Mouse (Mus musculus) ES-Bruce4 (cell line): Measurements from ENCODE around the gene Prkn. TPM values are rescaled to one million over a fixed set of nuclear protein-coding genes. Genes with fewer than 3 reads are reported as not detected.

Experiments
- H3K27ac ChIP-seq: 2 replicates; pipeline ENCODE4 v1.5.1; 2012; ENCODE audit warnings: low read length, inconsistent platforms; ENCODE audit not compliant: insufficient read depth
- H3K27me3 ChIP-seq: 2 replicates; pipeline ENCODE4 v1.6.1; 2012; ENCODE audit warnings: mild to moderate bottlenecking, low read length, inconsistent platforms; ENCODE audit not compliant: control insufficient read depth, poor library complexity, insufficient read depth, severe bottlenecking
- H3K36me3 ChIP-seq: 2 replicates; pipeline ENCODE4 v1.6.1; 2012; ENCODE audit warnings: inconsistent platforms, mild to moderate bottlenecking, low read length, moderate library complexity; ENCODE audit not compliant: control insufficient read depth, poor library complexity, insufficient read depth, severe bottlenecking
- H3K4me1 ChIP-seq: one replicate; pipeline ENCODE4 v1.8.1; 2011; ENCODE audit warnings: low read length; ENCODE audit not compliant: control insufficient read depth, insufficient read depth
- H3K4me3 ChIP-seq: 2 replicates; pipeline ENCODE4 v1.5.1; 2011; ENCODE audit warnings: low read depth, mild to moderate bottlenecking, low read length
- H3K9ac ChIP-seq: 2 replicates; pipeline ENCODE4 v1.6.1; 2012; ENCODE audit warnings: low read depth, mild to moderate bottlenecking, inconsistent platforms; ENCODE audit not compliant: poor library complexity, severe bottlenecking
- H3K9me3 ChIP-seq: replicated peaks from 2 replicates; pipeline ENCODE4 v1.6.1; 2012; ENCODE audit warnings: mild to moderate bottlenecking, low read length, inconsistent platforms; ENCODE audit not compliant: control insufficient read depth, poor library complexity, insufficient read depth, severe bottlenecking
- CTCF ChIP-seq: IDR thresholded peaks from one replicate; pipeline ENCODE4 v1.8.1; 2011; ENCODE audit warnings: low read depth, low read length
- EP300 ChIP-seq: IDR thresholded peaks from 2 replicates; pipeline ENCODE4 v1.6.1; 2011; ENCODE audit warnings: low read depth, low read length; ENCODE audit not compliant: insufficient read depth
- POLR2A ChIP-seq: IDR thresholded peaks from one replicate; pipeline ENCODE4 v1.8.1; 2011; ENCODE audit warnings: low read length; ENCODE audit not compliant: insufficient read depth
- polyA plus RNA-seq: library from polyadenylated mRNA; stranded (reverse); fragments of >200 nt; gene quantifications from 2 replicates; pipeline ENCODE4 v1.2.4, GENCODE M21; 2011; ENCODE audit warnings: low read depth; ENCODE audit not compliant: missing spikeins, insufficient read depth, insufficient read length

Gene Prkn
- polyA plus RNA-seq, 1 experiment, result 1.5 TPM

- Histone ChIP-seq H3K27ac (no peak overlapping the region), H3K4me1 (no peaks in the 10 kb centered on the region), H3K36me3 (no peaks in the 10 kb centered on the region), H3K9me3 (peaks cover 22% of the 10 kb centered on the region), H3K4me3 (no peak overlapping the region), H3K9ac (no peak overlapping the region), H3K27me3 (no peaks in the 10 kb centered on the region)
- TF ChIP-seq EP300 (no peak), POLR2A (no peak), CTCF (no peak)
Measured at GRCm38 (mm10) chr17:12066054-12066453, 1225.9 kb downstream of the Prkn start.

GRCm38 (mm10) chr17:12076816-12077215 is 1236.6 kb downstream of the Prkn start:
- no peak for TF ChIP-seq EP300
- TF ChIP-seq CTCF, result no peak
- no peak for TF ChIP-seq POLR2A
- no peaks in the 10 kb centered on the region for H3K36me3 ChIP-seq
- peaks cover 12% of the 10 kb centered on the region for H3K9me3 ChIP-seq
- no peak overlapping the region for H3K4me3 ChIP-seq
- H3K27me3 ChIP-seq, result no peaks in the 10 kb centered on the region
- no peak overlapping the region for H3K27ac ChIP-seq
- no peaks in the 10 kb centered on the region for H3K4me1 ChIP-seq
- H3K9ac ChIP-seq, result no peak overlapping the region

- Histone ChIP-seq H3K36me3 (no peaks in the 10 kb centered on the region), H3K9me3 (peaks cover 4% of the 10 kb centered on the region), H3K4me3 (no peak overlapping the region), H3K4me1 (no peaks in the 10 kb centered on the region), H3K9ac (no peak overlapping the region), H3K27me3 (no peaks in the 10 kb centered on the region), H3K27ac (no peak overlapping the region)
- TF ChIP-seq POLR2A (no peak), EP300 (no peak), CTCF (no peak)
Measured at GRCm38 (mm10) chr17:12080656-12081495, 1240.7 kb downstream of the Prkn start.

GRCm38 (mm10) chr17:12082201-12082600 is 1242.0 kb downstream of the Prkn start:
- TF ChIP-seq EP300 (no peak), CTCF (no peak), POLR2A (no peak)

GRCm38 (mm10) chr17:12090261-12090927 is 1250.2 kb downstream of the Prkn start:
- no peak for TF ChIP-seq CTCF
- TF ChIP-seq EP300, result no peak
- TF ChIP-seq POLR2A, result no peak
- no peak overlapping the region for H3K9ac ChIP-seq
- no peaks in the 10 kb centered on the region for H3K9me3 ChIP-seq
- H3K4me1 ChIP-seq, result no peaks in the 10 kb centered on the region
- H3K4me3 ChIP-seq, result no peak overlapping the region
- H3K36me3 ChIP-seq, result no peaks in the 10 kb centered on the region
- H3K27me3 ChIP-seq, result no peaks in the 10 kb centered on the region
- H3K27ac ChIP-seq, result no peak overlapping the region

More at GRCm38 (mm10) chr17:12082201-12082600, 1242.0 kb downstream of the Prkn start:
- H3K9me3 ChIP-seq, result no peaks in the 10 kb centered on the region; the same call in 1 of the 2 replicates
- H3K36me3 ChIP-seq, result no peaks in the 10 kb centered on the region
- H3K9ac ChIP-seq, result no peak overlapping the region
- no peaks in the 10 kb centered on the region for H3K27me3 ChIP-seq
- H3K4me3 ChIP-seq, result no peak overlapping the region
- H3K4me1 ChIP-seq, result no peaks in the 10 kb centered on the region
- no peak overlapping the region for H3K27ac ChIP-seq
